Mouse (Mus musculus): ENCODE data around the gene Dapk1.

DNA sequence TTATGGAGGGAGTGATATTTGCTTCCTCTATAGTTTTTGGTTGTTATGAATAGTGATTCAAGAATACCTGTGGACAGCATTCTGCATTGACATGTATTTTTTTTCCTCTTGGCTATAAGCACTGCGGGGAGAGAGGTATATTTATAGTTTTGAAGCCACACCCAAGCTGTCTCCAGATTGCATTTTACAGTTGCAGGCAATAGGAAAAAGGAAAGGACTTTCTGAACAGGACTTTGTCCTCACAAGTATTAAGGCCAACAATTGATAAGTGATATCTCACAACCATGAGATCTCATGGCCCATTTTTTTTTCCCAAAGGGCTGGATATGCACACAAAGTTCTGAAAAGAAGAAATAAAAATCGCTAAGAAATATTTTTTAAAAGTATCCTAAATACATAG is 207.9 kb downstream of the Dapk1 start:
- TF ChIP-seq EP300 (optimal IDR thresholded peaks at IDR 0.05) (no peak), CTCF (IDR thresholded peaks at IDR 0.05; ENCODE audit: low read depth) (no peak)

Data from stomach, postnatal 0 days (tissue).